In the genomic region with DNA sequence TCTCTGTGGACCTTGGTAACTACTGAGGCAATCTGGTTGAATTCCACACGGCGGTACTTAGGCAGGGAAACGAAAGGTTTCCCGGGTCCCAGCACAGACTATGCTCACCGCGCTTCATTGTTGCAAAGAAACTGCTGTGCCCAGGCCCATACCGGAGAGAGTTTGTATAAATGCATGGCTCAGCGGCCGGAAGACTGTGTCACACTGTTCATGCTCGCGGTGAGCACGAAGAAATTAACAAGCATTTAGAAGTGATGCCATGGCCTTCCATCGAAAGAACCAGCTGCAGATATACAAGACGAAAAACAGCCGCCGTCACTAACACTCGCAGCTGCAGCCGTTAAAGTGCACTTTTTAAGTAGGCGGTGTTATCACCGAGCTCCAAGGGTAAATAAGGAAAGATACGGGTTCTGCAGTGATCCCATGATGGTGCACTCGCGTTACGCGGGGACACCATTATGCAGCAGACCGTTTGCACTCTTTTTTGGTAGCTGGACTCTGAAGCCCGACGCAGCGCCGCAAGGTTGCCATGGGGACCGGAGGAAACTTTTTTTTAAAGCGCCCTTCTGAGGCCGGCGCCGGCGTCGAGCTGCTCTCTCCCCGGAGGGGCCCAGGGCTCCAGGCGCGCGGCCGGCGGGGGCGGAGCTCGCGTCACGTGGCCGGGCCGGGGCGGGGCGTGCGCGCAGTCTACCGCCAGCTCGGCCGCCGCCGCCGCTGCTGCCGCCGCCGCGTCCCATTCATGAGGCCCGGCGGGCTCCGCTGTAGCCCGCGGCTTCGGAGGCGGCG, we compare ENCODE assay signal across 1 mouse cellular context.
TF ChIP-seq lines count a peak whose summit lies in the region.

No protein-coding gene starts in this region.

TF ChIP-seq in MEL, 35 proteins besides CTCF, POLR2A, EP300 and RAD21 (continued from another document):
- TF ChIP-seq TAL1 (IDR thresholded peaks at IDR 0.05; ENCODE audit: low read length): no peak
- 0 out of 2 replicates have a peak, but pooled peaks have one; percentile 49 for TF ChIP-seq MAZ (IDR thresholded peaks at IDR 0.05; ENCODE audit: low read depth, low read length)
- no peak for TF ChIP-seq KAT2A (conservative IDR thresholded peaks at IDR 0.05; ENCODE audit: low read depth, low read length)
- peak; percentile 81 for TF ChIP-seq MXI1 (IDR thresholded peaks at IDR 0.05; ENCODE audit: low read depth, low read length)
- TF ChIP-seq NRF1 (IDR thresholded peaks at IDR 0.05; ENCODE audit: insufficient read depth, low read depth, low read length, poor library complexity, severe bottlenecking): no peak; the same call in 1 of the 2 replicates
